Mouse (Mus musculus) forebrain, embryonic 12.5 days (tissue): ENCODE measurements around the gene Svs2. TPM values are rescaled to one million over a fixed set of nuclear protein-coding genes. Genes with fewer than 3 reads are reported as not detected.

Source experiments
- ATAC-seq: fragments of 200-750 bp; cut with Nextera tagmentation; 2 replicates; pipeline ENCODE4 v1.8.0; 2017; ENCODE audit warnings: moderate TSS enrichment; ENCODE audit not compliant: low FRiP score
- H3K27ac ChIP-seq: fragments of 300-500 bp; sonication (generic); 2 replicates; pipeline ENCODE4 v1.5.1; 2016; ENCODE audit warnings: mild to moderate bottlenecking
- H3K27me3 ChIP-seq: fragments of 300-500 bp; sonication (generic); 2 replicates; pipeline ENCODE4 v1.6.1; 2016; ENCODE audit warnings: mild to moderate bottlenecking
- H3K36me3 ChIP-seq: fragments of 300-500 bp; sonication (generic); replicated peaks from 2 replicates; pipeline ENCODE4 v1.6.1; 2016; ENCODE audit warnings: mild to moderate bottlenecking
- H3K4me1 ChIP-seq: fragments of 300-500 bp; sonication (generic); 2 replicates; pipeline ENCODE4 v1.6.1; 2016
- H3K4me2 ChIP-seq: fragments of 300-500 bp; sonication (generic); 2 replicates; pipeline ENCODE4 v1.6.1; 2016; ENCODE audit warnings: mild to moderate bottlenecking, moderate library complexity
- H3K4me3 ChIP-seq: fragments of 300-500 bp; sonication (generic); replicated peaks from 2 replicates; pipeline ENCODE4 v1.5.1; 2016; ENCODE audit warnings: mild to moderate bottlenecking
- H3K9ac ChIP-seq: fragments of 300-500 bp; sonication (generic); 2 replicates; pipeline ENCODE4 v1.6.1; 2016; ENCODE audit warnings: mild to moderate bottlenecking
- H3K9me3 ChIP-seq: fragments of 300-500 bp; sonication (generic); 2 replicates; pipeline ENCODE4 v1.6.1; 2016
- WGBS: fragments of 180-500 bp; shearing (Covaris S2); methylation state at CpG from one replicate; pipeline ENCODE4 v1.1.7; 2016; 5-methylcytosine and 5-hydroxymethylcytosine counted together
- polyA plus RNA-seq: library from polyadenylated mRNA; unstranded; fragments of >200 nt; fragmentation: Nextera tagmentation; extraction: Ambion mirVana; gene quantifications from 2 replicates; pipeline ENCODE4 v1.2.1, GENCODE M21; 2016

The Svs2 gene
- polyA plus RNA-seq, 1 experiment from 2014 or later = not detected

DNA sequence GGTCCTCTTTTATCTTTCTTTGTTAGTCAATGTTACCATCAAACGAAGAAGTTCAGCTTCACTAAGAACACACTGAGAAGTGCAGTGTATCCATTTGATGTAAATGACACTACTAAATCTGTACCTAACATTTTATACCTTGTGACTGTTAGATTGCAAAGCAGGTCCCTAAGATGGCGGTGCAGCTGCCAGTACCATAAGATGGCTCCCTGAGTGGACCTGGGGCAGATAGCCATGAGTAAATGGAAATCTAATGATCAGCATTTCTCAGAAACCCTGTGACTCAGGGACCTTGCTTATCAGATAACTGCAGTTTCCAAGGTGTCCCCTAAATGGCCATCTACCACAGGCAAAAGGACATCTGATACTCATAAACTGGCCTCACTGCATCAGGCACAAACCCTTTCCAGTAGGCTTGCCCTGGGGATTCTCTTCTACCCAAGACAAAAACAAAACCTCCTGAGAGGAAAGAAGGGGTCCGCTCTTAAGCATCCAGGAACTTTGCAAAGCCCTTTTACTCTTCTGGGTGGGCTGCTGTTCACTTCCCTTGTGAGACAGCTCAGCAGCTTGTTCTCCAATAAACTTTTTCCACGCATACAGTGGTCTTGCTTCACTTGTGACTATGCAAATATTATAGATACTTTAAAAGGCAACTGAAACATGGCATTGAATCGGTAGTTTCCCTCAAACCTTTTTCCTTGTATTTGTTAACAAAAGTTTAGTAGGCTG lies 42.1 kb downstream of the Svs2 start:
- H3K4me3 ChIP-seq = no peak overlapping the region
- ATAC-seq = no peak
- H3K36me3 ChIP-seq = no peaks in the 10 kb centered on the region
- no peaks in the 10 kb centered on the region for H3K9me3 ChIP-seq
- no peak overlapping the region for H3K9ac ChIP-seq
- no peaks in the 10 kb centered on the region for H3K27me3 ChIP-seq
- 87% methylated on average over 5 of the region's 5 CpGs for WGBS
- H3K27ac ChIP-seq = no peak overlapping the region
- no peak overlapping the region for H3K4me2 ChIP-seq
- H3K4me1 ChIP-seq = no peaks in the 10 kb centered on the region

DNA sequence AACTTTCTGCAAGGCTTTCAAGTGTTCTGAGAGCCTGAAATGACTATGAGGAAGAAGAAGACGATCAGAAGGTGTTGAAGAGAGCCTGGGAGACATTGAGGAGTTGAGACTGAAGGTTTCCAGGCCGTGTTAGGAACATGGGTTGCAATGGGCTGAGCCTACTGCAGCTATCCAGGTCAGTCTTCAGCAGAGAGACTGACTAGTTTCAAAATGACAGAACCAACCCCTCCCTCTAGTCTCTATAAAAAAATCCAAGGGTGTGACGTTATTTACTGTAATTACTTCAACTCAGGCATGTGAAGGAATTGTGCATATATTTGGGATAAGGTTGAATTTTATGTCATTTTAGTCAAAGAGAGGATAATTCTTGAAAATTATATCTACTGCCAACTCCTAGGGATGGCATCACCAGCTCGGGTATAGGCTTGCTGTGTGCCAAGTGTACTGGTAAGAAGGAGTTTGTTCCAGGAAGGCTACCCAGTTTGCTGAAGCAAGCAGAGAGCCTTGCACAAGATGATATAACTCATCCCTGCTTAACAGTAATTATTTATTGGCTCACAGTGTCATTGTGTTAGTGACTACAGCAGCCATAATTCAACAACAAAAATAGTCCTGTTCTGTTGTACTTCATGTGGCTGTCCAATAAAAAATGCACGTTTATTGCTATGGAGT lies 43.2 kb downstream of the Svs2 start:
- Histone ChIP-seq H3K27me3 (no peaks in the 10 kb centered on the region), H3K4me1 (no peaks in the 10 kb centered on the region), H3K9me3 (no peaks in the 10 kb centered on the region), H3K4me2 (no peak overlapping the region), H3K36me3 (no peaks in the 10 kb centered on the region), H3K4me3 (no peak overlapping the region), H3K9ac (no peak overlapping the region), H3K27ac (no peak overlapping the region)
- no peak for ATAC-seq
- WGBS = 85% methylated on average over 5 of the region's 5 CpGs

DNA sequence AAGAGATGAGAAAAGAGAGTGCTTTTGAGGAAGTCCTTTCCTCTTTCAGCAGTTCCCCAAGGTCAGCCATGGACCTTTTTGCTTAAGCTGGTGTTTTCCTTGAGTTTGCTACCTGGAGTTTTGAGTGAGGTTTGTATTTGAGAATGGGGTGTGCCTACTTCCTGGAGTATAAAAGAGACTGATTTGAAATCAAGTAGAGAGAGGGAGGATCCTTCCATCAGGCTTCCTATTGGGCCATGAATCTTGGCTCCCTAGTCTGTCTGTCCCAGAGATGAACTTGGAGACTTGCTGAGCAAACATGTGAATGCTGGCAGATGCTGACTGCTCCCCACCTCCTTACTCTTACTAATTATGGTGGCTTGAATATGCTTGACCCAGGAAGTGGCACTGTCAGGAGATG lies 46.0 kb downstream of the Svs2 start:
- Histone ChIP-seq H3K4me2 (no peak overlapping the region), H3K27ac (no peak overlapping the region), H3K4me3 (no peak overlapping the region), H3K9ac (no peak overlapping the region), H3K27me3 (no peaks in the 10 kb centered on the region), H3K36me3 (no peaks in the 10 kb centered on the region), H3K4me1 (no peaks in the 10 kb centered on the region), H3K9me3 (no peaks in the 10 kb centered on the region)
- no peak for ATAC-seq

- ATAC-seq = no peak
- 86% methylated on average over 6 of the region's 6 CpGs for WGBS
- no peaks in the 10 kb centered on the region for H3K36me3 ChIP-seq
Observed at GRCm38 (mm10) chr2:164190576-164190975, 47.7 kb downstream of the Svs2 start, which contains the start of gene Wfdc12. Wfdc12 (minus strand) TSS chr2:164190608.

DNA sequence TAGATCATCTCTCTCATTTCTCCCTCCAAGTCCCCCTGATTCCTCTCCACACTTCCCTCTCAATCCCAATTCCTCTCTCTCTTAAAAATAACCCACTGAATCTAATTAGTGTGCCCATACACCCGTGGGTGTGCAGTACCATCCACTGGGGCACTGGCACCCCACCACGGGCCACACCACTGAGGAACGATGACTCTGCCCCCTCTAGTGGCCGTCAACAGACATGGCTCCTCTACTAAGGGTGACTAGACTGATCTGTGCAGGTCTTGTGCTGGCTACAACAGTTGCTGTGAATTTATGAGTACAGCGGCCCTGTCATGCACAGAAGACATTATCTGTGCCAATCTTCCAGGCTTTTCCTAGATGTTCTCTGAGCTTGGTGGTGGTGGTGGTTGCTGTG lies 49.5 kb downstream of the Svs2 start:
- H3K27ac ChIP-seq = no peak overlapping the region
- no peaks in the 10 kb centered on the region for H3K9me3 ChIP-seq
- H3K4me1 ChIP-seq = peaks cover 4% of the 10 kb centered on the region; the same call in 1 of the 2 replicates
- 0 out of 2 replicates have a peak, but pooled peaks cover 2% of the 10 kb centered on the region for H3K27me3 ChIP-seq
- 36% methylated on average over 5 of the region's 5 CpGs for WGBS
- no peak overlapping the region for H3K4me3 ChIP-seq
- ATAC-seq = no peak
- H3K4me2 ChIP-seq = no peak overlapping the region
- H3K9ac ChIP-seq = no peak overlapping the region
- H3K36me3 ChIP-seq = no peaks in the 10 kb centered on the region

More at GRCm38 (mm10) chr2:164190576-164190975, 47.7 kb downstream of the Svs2 start, which contains the start of gene Wfdc12:
- Histone ChIP-seq H3K4me3 (no peak within 1 kb of the TSS), H3K27ac (no peak within 1 kb of the TSS), H3K27me3 (0 out of 2 replicates have a peak, but pooled peaks cover under 1% of the 10 kb centered on the region), H3K4me2 (no peak within 1 kb of the TSS), H3K9me3 (no peaks in the 10 kb centered on the region), H3K4me1 (no peaks in the 10 kb centered on the region), H3K9ac (no peak within 1 kb of the TSS)

Other genes starting within 250 kb of the Svs2 start
- gene Ywhab, start 243.5 kb downstream of the Svs2 start, polyA plus RNA-seq = 339 and 340 TPM in 2 replicates
- 1.2 and 1.8 TPM in 2 replicates for gene Pabpc1l, start 213.0 kb downstream of the Svs2 start, polyA plus RNA-seq
- 37.3 and 42.8 TPM in 2 replicates for gene Stk4, start 168.1 kb downstream of the Svs2 start, polyA plus RNA-seq
- 50.2 TPM in 2 replicates for gene Tomm34, start 167.3 kb downstream of the Svs2 start, polyA plus RNA-seq
- gene Kcns1, start 67.4 kb downstream of the Svs2 start, polyA plus RNA-seq = 0.12 and 0.18 TPM in 2 replicates
- gene Wfdc5, start 55.7 kb downstream of the Svs2 start, polyA plus RNA-seq = not detected in 2 replicates
- not detected in 2 replicates for gene Wfdc12, start 47.9 kb downstream of the Svs2 start, polyA plus RNA-seq
- not detected in 2 replicates for gene Wfdc15a, start 38.3 kb downstream of the Svs2 start, polyA plus RNA-seq
- gene Wfdc15b, start 16.8 kb downstream of the Svs2 start, polyA plus RNA-seq = not detected in 2 replicates
- not detected in 2 replicates for gene Svs3b, start 18.2 kb upstream of the Svs2 start, polyA plus RNA-seq
- not detected in 2 replicates for gene Svs4, start 40.0 kb upstream of the Svs2 start, polyA plus RNA-seq
- not detected in 2 replicates for gene Svs3a, start 50.8 kb upstream of the Svs2 start, polyA plus RNA-seq
- not detected in 2 replicates for gene Svs6, start 78.3 kb upstream of the Svs2 start, polyA plus RNA-seq
- not detected in 2 replicates for gene Svs5, start 94.3 kb upstream of the Svs2 start, polyA plus RNA-seq
- gene Slpi, start 150.6 kb upstream of the Svs2 start, polyA plus RNA-seq = 0.41 TPM in 1 of 2 replicates, not detected in the other
- 0.08 and 0.09 TPM in 2 replicates for gene Rbpjl, start 164.7 kb upstream of the Svs2 start, polyA plus RNA-seq
- 3.3 and 4.0 TPM in 2 replicates for gene Matn4, start 166.7 kb upstream of the Svs2 start, polyA plus RNA-seq
- gene Sdc4, start 205.4 kb upstream of the Svs2 start, polyA plus RNA-seq = 12.1 and 12.6 TPM in 2 replicates
- gene Sys1, start 218.5 kb upstream of the Svs2 start, polyA plus RNA-seq = 60.5 and 67.4 TPM in 2 replicates
- gene Gm20458, start 222.5 kb upstream of the Svs2 start, polyA plus RNA-seq = 4.7 and 6.2 TPM in 2 replicates
- gene Trp53tg5, start 235.3 kb upstream of the Svs2 start, polyA plus RNA-seq = not detected in 2 replicates
- 4.6 and 4.7 TPM in 2 replicates for gene Dbndd2, start 247.6 kb upstream of the Svs2 start, polyA plus RNA-seq